Mouse (Mus musculus) neural tube, embryonic 14.5 days (tissue): ENCODE measurements around the gene Il9r. TPM values are rescaled to one million over a fixed set of nuclear protein-coding genes. Genes with fewer than 3 reads are reported as not detected.

Experiments used
- ATAC-seq: fragments of 200-750 bp; cut with Nextera tagmentation; 2 replicates; pipeline ENCODE4 v1.8.0; 2017; ENCODE audit warnings: low read depth, mild to moderate bottlenecking, moderate TSS enrichment, moderate library complexity
- H3K27ac ChIP-seq: fragments of 300-500 bp; sonication (generic); 2 replicates; pipeline ENCODE4 v1.5.1; 2014; ENCODE audit warnings: low read depth, mild to moderate bottlenecking, control low read depth, low read length, moderate library complexity, mixed read lengths
- H3K27me3 ChIP-seq: fragments of 300-500 bp; sonication (generic); 2 replicates; pipeline ENCODE4 v1.6.1; 2014; ENCODE audit warnings: low read length; ENCODE audit not compliant: control insufficient read depth, insufficient read depth
- H3K36me3 ChIP-seq: fragments of 300-500 bp; sonication (generic); 2 replicates; pipeline ENCODE4 v1.6.1; 2014; ENCODE audit warnings: low read length, mixed read lengths; ENCODE audit not compliant: control insufficient read depth, insufficient read depth
- H3K4me1 ChIP-seq: fragments of 300-500 bp; sonication (generic); 2 replicates; pipeline ENCODE4 v1.6.1; 2014; ENCODE audit warnings: low read length; ENCODE audit not compliant: control insufficient read depth, insufficient read depth
- H3K4me2 ChIP-seq: fragments of 300-500 bp; sonication (generic); 2 replicates; pipeline ENCODE4 v1.6.1; 2014; ENCODE audit warnings: mild to moderate bottlenecking, low read depth, low read length, control low read depth
- H3K4me3 ChIP-seq: fragments of 300-500 bp; sonication (generic); 2 replicates; pipeline ENCODE4 v1.5.1; 2014; ENCODE audit warnings: low read depth, low read length, control low read depth, mixed read lengths
- H3K9ac ChIP-seq: fragments of 300-500 bp; sonication (generic); replicated peaks from 2 replicates; pipeline ENCODE4 v1.6.1; 2014; ENCODE audit warnings: low read depth, mild to moderate bottlenecking, control low read depth, low read length, mixed read lengths
- H3K9me3 ChIP-seq: fragments of 300-500 bp; sonication (generic); 2 replicates; pipeline ENCODE4 v1.6.1; 2016; ENCODE audit warnings: low read length; ENCODE audit not compliant: control insufficient read depth
- WGBS: fragments of 180-500 bp; shearing (Covaris S2); extraction: QIAGEN DNeasy Blood & Tissue Kit; methylation state at CpG from one replicate; pipeline ENCODE4 v1.1.7; 2014; 5-methylcytosine and 5-hydroxymethylcytosine counted together
- polyA plus RNA-seq: library from polyadenylated mRNA; unstranded; fragments of >200 nt; fragmentation: Nextera tagmentation; extraction: Ambion mirVana; gene quantifications from 2 replicates; pipeline ENCODE4 v1.2.1, GENCODE M21; 2014

Il9r gene
- polyA plus RNA-seq, 1 experiment from 2014 or later = not detected

DNA sequence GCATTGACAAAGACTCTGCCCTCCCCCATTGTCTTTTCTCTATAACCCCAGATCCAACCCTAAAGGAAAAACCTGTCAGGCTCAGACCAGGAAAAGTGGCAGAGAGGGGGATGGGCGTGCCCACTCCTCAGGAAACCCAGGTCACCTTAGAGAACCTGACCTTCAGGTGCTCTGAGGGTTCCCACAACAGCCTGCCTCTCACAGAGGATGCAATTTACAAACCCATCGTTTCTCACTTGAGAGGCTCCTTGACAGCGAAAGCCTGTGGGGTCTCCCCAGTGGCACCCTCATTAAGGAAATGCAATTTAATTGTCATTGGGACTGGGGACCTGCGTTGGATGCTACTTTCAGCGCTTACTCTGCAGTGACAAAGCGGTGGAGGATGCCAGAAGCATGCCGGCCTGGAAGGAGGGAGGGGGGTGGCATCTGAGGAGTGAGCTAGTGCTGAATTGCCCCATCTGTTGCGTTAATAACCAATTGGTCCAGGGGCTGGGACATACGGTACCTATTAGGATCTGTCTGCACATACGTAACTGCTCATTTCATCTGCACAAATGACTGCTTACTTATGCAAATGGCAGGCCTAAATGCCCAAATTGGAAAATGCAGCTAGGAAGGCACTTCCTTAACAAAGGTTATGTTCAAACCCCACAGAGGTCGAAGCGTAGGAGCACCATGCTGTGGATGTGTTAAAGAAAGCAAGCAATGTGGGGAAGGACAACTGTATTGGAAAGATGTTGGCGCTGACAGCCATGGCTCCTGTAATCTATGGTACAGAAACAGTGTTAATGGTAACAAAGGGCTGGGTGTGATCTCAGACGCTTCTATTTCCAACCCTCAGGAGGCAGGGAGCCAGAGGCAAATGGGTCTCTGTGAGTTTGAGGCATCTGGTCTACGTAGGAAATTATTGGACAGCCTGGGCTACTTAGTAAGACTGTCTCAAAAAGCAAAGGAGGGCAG lies 58.2 kb downstream of the Il9r start:
- WGBS = 30% methylated on average over 15 of the region's 15 CpGs
- Histone ChIP-seq H3K27me3 (no peaks in the 10 kb centered on the region), H3K36me3 (no peaks in the 10 kb centered on the region), H3K4me2 (no peak overlapping the region), H3K9me3 (no peaks in the 10 kb centered on the region), H3K4me3 (no peak overlapping the region), H3K27ac (peak overlapping the region; percentile 65; the same call in 1 of the 2 replicates), H3K9ac (no peak overlapping the region), H3K4me1 (peaks cover 24% of the 10 kb centered on the region)
- peak; percentile 85 for ATAC-seq

DNA sequence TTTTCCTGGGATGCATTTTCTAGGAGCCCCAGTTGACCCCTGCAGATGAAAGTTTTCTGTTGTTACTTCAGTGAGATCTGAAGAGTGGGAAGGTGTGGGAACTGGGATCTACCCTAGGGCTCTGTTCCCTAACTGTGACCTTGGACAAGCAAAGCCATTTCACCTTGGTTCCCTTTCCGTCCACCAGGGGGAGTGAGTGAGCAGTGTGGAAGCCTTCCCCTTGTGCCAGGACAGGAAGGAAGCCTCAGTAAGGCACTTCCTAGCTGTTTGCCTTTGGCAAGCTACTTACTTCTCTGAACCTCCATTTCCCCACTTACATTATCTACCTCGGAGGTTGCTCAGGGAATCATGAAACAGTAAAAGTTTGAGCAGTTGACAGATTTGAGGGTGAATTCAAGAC lies 59.0 kb downstream of the Il9r start:
- ATAC-seq = no peak
- Histone ChIP-seq H3K4me3 (no peak overlapping the region), H3K9me3 (no peaks in the 10 kb centered on the region), H3K27ac (no peak overlapping the region), H3K4me2 (no peak overlapping the region), H3K9ac (no peak overlapping the region), H3K4me1 (peaks cover 24% of the 10 kb centered on the region), H3K36me3 (no peaks in the 10 kb centered on the region), H3K27me3 (no peaks in the 10 kb centered on the region)
- 14% methylated on average over 2 of the region's 2 CpGs for WGBS

DNA sequence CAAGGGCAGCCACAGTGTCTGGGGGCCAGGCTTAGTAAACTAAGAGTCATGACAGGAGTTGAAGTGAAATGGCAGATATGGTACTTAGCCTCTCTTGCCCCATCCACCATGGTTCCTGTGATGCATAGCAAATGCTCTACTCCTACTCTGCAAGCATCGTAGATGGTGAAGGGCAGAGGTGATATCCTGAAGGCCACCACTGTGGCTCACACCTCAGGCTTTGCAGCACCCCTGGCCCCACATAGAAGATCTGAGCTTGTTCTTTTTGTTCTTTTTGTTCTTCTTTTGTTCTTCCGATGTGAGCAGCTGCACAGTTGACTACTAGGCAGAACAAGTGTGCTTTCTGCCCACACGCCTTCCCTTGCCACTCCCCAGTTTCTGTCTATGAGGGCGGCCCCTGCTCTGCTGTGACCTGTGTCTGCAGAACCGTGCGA lies 60.5 kb downstream of the Il9r start:
- Histone ChIP-seq H3K4me3 (no peak overlapping the region), H3K27me3 (no peaks in the 10 kb centered on the region), H3K9me3 (no peaks in the 10 kb centered on the region), H3K9ac (no peak overlapping the region), H3K27ac (no peak overlapping the region), H3K4me1 (peaks cover 24% of the 10 kb centered on the region), H3K4me2 (no peak overlapping the region), H3K36me3 (no peaks in the 10 kb centered on the region)
- no peak for ATAC-seq
- 69% methylated on average over 6 of the region's 6 CpGs for WGBS

- peak overlapping the region; percentile 58 for H3K27ac ChIP-seq
- ATAC-seq = no peak; the same call in 1 of the 2 replicates
- WGBS = 15% methylated on average over 9 of the region's 9 CpGs
- no peak overlapping the region for H3K4me3 ChIP-seq
- no peaks in the 10 kb centered on the region for H3K9me3 ChIP-seq
- H3K4me2 ChIP-seq = no peak overlapping the region
- H3K36me3 ChIP-seq = no peaks in the 10 kb centered on the region
- H3K9ac ChIP-seq = no peak overlapping the region
- no peaks in the 10 kb centered on the region for H3K27me3 ChIP-seq
- H3K4me1 ChIP-seq = peaks cover 24% of the 10 kb centered on the region
These were observed 61.5 kb downstream of the Il9r start for GRCm38 (mm10) chr11:32138614-32138964.

GRCm38 (mm10) chr11:32137719-32138613 lies 62.1 kb downstream of the Il9r start:
- H3K9ac ChIP-seq = no peak overlapping the region
- H3K4me3 ChIP-seq = no peak overlapping the region
- WGBS = 22% methylated on average over 15 of the region's 15 CpGs
- no peak for ATAC-seq
- peak overlapping the region; percentile 58 for H3K27ac ChIP-seq
- no peaks in the 10 kb centered on the region for H3K27me3 ChIP-seq
- H3K9me3 ChIP-seq = no peaks in the 10 kb centered on the region
- peaks cover 24% of the 10 kb centered on the region for H3K4me1 ChIP-seq
- H3K4me2 ChIP-seq = no peak overlapping the region
- no peaks in the 10 kb centered on the region for H3K36me3 ChIP-seq

Other genes starting within 250 kb of the Il9r start
- gene 4930524B15Rik, start 234.7 kb downstream of the Il9r start, polyA plus RNA-seq = 0.16 and 0.52 TPM in 2 replicates
- 143 and 156 TPM in 2 replicates for gene Nsg2, start 199.8 kb downstream of the Il9r start, polyA plus RNA-seq
- 42.6 and 47.1 TPM in 2 replicates for gene Snrnp25, start 5.1 kb upstream of the Il9r start, polyA plus RNA-seq
- gene Rhbdf1, start 22.0 kb upstream of the Il9r start, polyA plus RNA-seq = 12.5 and 21.5 TPM in 2 replicates
- gene Mpg, start 26.2 kb upstream of the Il9r start, polyA plus RNA-seq = 36.7 and 43.0 TPM in 2 replicates
- 32.7 and 38.3 TPM in 2 replicates for gene Nprl3, start 67.4 kb upstream of the Il9r start, polyA plus RNA-seq
- 43.2 and 157 TPM in 2 replicates for gene Hba-x, start 76.1 kb upstream of the Il9r start, polyA plus RNA-seq
- 2,197 and 2,350 TPM in 2 replicates for gene Hba-a1, start 83.2 kb upstream of the Il9r start, polyA plus RNA-seq
- 0.96 and 2.7 TPM in 2 replicates for gene Hbq1b, start 86.7 kb upstream of the Il9r start, polyA plus RNA-seq
- gene Hba-a2, start 96.2 kb upstream of the Il9r start, polyA plus RNA-seq = 5,205 and 6,030 TPM in 2 replicates
- 1.9 TPM in 1 of 2 replicates, not detected in the other for gene Hbq1a, start 99.8 kb upstream of the Il9r start, polyA plus RNA-seq
- 21.3 and 23.1 TPM in 2 replicates for gene Sh3pxd2b, start 147.5 kb upstream of the Il9r start, polyA plus RNA-seq